Mouse (Mus musculus): ENCODE measurements around the gene Rasl12. TPM values are rescaled to one million over a fixed set of nuclear protein-coding genes. Genes with fewer than 3 reads are reported as not detected.

Rasl12 gene
- polyA plus RNA-seq, 1 experiment from 2014 or later: 6.7 TPM

- H3K4me3 ChIP-seq: no peak overlapping the region
- no peak for DNase-seq (ENCODE audit: low spot score)
- H3K4me1 ChIP-seq: no peaks in the 10 kb centered on the region
- H3K36me3 ChIP-seq: no peaks in the 10 kb centered on the region
- H3K27me3 ChIP-seq (ENCODE audit: low read depth, poor library complexity, severe bottlenecking): peaks cover 1% of the 10 kb centered on the region
- H3K27ac ChIP-seq (replicated peaks): no peak overlapping the region
- WGBS: 83% methylated on average over 15 of the region's 15 CpGs
- no peaks in the 10 kb centered on the region for H3K9me3 ChIP-seq (replicated peaks)
These were observed 6.3 kb downstream of the Rasl12 start for GRCm38 (mm10) chr9:65404331-65405183.

- Histone ChIP-seq H3K4me3 (no peak overlapping the region), H3K27me3 (ENCODE audit: low read depth, poor library complexity, severe bottlenecking) (no peaks in the 10 kb centered on the region), H3K4me1 (no peaks in the 10 kb centered on the region), H3K36me3 (no peaks in the 10 kb centered on the region), H3K27ac (replicated peaks) (no peak overlapping the region), H3K9me3 (replicated peaks) (no peaks in the 10 kb centered on the region)
- no peak for DNase-seq (ENCODE audit: low spot score)
- WGBS: 93% methylated on average over 2 of the region's 2 CpGs
These were observed 6.8 kb downstream of the Rasl12 start for GRCm38 (mm10) chr9:65405184-65405449.

GRCm38 (mm10) chr9:65407327-65407726 lies 9.0 kb downstream of the Rasl12 start:
- Histone ChIP-seq H3K27me3 (ENCODE audit: low read depth, poor library complexity, severe bottlenecking) (no peaks in the 10 kb centered on the region), H3K36me3 (no peaks in the 10 kb centered on the region), H3K4me3 (no peak overlapping the region), H3K9me3 (replicated peaks) (no peaks in the 10 kb centered on the region), H3K4me1 (no peaks in the 10 kb centered on the region), H3K27ac (replicated peaks) (no peak overlapping the region)
- WGBS: 93% methylated on average over 5 of the region's 5 CpGs
- no peak for DNase-seq (ENCODE audit: low spot score)

DNA sequence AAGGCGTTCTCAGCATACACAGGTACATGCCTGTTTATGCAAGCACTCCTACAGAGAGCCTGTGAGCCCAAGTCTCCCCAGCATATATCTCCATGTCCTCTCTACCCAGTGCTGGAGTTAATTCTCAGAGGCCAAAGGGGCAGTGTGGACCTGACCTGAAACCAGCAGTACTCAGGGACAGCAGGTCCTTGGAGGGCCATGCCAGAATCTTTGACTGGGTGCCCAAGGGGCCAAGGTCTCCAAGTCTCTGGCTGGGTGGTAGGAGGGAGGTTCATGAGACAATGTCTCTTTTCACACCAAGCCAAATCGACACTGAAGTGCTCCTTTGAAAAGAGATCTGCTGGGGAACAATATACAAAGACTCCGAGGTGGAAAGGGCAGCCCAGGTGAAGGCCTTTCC lies 9.6 kb downstream of the Rasl12 start:
- Histone ChIP-seq H3K4me1 (no peaks in the 10 kb centered on the region), H3K9me3 (replicated peaks) (no peaks in the 10 kb centered on the region), H3K36me3 (no peaks in the 10 kb centered on the region), H3K27me3 (ENCODE audit: low read depth, poor library complexity, severe bottlenecking) (no peaks in the 10 kb centered on the region), H3K27ac (replicated peaks) (no peak overlapping the region), H3K4me3 (no peak overlapping the region)
- WGBS: 89% methylated on average over 3 of the region's 3 CpGs
- no peak for DNase-seq (ENCODE audit: low spot score)

GRCm38 (mm10) chr9:65408871-65409295 lies 10.6 kb downstream of the Rasl12 start:
- no peaks in the 10 kb centered on the region for H3K27me3 ChIP-seq (ENCODE audit: low read depth, poor library complexity, severe bottlenecking)
- 76% methylated on average over 5 of the region's 5 CpGs for WGBS
- no peak overlapping the region for H3K27ac ChIP-seq (replicated peaks)

DNA sequence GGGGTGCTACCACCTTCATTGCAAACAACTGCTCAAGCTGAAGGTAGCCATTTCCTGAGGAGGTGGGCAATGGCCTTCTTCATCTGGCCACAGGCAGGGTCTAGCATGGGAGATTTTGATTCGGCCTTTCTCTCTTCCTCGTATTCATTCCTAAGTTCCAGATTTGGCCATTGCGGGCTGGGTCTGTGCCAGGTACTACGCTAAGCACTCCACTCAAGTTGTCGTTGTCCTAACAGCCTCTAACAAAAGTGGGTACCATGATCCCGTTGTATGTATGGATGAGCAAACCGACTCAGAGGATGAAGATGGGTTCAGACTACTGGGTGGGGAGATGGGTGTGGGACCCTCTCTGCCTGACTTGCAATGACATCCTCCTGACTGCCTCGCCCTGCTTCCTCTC lies 12.1 kb downstream of the Rasl12 start:
- H3K27ac ChIP-seq (replicated peaks): no peak overlapping the region
- DNase-seq (ENCODE audit: low spot score): no peak
- H3K27me3 ChIP-seq (ENCODE audit: low read depth, poor library complexity, severe bottlenecking): no peaks in the 10 kb centered on the region
- no peaks in the 10 kb centered on the region for H3K9me3 ChIP-seq (replicated peaks)
- no peak overlapping the region for H3K4me3 ChIP-seq
- no peaks in the 10 kb centered on the region for H3K36me3 ChIP-seq
- WGBS: 92% methylated on average over 8 of the region's 8 CpGs
- no peaks in the 10 kb centered on the region for H3K4me1 ChIP-seq

More at GRCm38 (mm10) chr9:65408871-65409295, 10.6 kb downstream of the Rasl12 start:
- no peaks in the 10 kb centered on the region for H3K36me3 ChIP-seq
- no peak for DNase-seq (ENCODE audit: low spot score)
- H3K4me3 ChIP-seq: no peak overlapping the region
- H3K4me1 ChIP-seq: no peaks in the 10 kb centered on the region
- H3K9me3 ChIP-seq (replicated peaks): no peaks in the 10 kb centered on the region

DNA sequence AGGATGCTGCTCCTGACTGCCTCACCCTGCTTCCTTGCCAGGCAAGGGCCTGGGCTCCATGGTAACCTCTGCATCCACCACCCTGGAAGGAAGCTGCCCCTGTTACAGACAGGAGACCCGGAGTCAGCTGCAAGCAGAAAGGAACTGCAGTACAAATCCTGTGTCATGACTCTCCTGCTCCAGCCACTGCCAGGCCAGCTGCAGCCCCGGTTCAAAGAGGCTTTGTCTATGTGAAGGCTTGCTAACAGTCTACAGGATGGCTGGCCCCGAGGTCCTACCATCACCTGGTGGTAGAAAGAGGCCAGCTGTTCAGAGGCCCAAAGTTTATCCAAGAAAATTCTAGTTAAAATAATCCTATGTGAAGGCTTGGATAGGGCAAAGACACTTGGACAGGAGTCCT lies 13.0 kb downstream of the Rasl12 start:
- DNase-seq (ENCODE audit: low spot score): no peak
- Histone ChIP-seq H3K4me3 (no peak overlapping the region), H3K36me3 (no peaks in the 10 kb centered on the region), H3K9me3 (replicated peaks) (no peaks in the 10 kb centered on the region), H3K4me1 (no peaks in the 10 kb centered on the region), H3K27me3 (ENCODE audit: low read depth, poor library complexity, severe bottlenecking) (no peaks in the 10 kb centered on the region), H3K27ac (replicated peaks) (no peak overlapping the region)
- 83% methylated on average over 3 of the region's 3 CpGs for WGBS

- DNase-seq (ENCODE audit: low spot score): no peak
- H3K27ac ChIP-seq (replicated peaks): no peak overlapping the region
- H3K4me3 ChIP-seq: no peak overlapping the region
- H3K4me1 ChIP-seq: no peaks in the 10 kb centered on the region
- 46% methylated on average over 3 of the region's 3 CpGs for WGBS
- H3K36me3 ChIP-seq: no peaks in the 10 kb centered on the region
- no peaks in the 10 kb centered on the region for H3K27me3 ChIP-seq (ENCODE audit: low read depth, poor library complexity, severe bottlenecking)
- H3K9me3 ChIP-seq (replicated peaks): no peaks in the 10 kb centered on the region
These were observed 19.4 kb downstream of the Rasl12 start for GRCm38 (mm10) chr9:65417738-65418137.

DNA sequence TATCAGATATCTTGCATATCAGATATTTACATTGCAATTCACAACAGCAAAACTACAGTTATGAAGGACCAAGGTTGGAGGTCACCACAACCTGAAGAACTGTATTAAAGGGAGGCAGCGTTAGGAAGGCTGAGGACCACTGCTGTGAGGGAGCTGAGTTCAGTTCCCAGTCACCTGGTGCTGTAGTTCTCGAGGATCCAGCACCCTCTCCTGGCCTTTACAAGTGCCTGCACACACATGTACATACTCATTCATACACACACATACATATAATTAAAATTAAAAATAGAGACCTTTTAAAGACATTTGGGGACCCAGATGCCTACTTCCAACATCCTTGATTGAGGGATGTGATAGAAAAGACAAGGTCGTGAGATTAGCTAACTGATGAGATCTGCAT lies 21.3 kb downstream of the Rasl12 start:
- whole genome bisulfite sequencing: 83% methylated on average over 3 of the region's 3 CpGs
- H3K36me3 ChIP-seq: no peaks in the 10 kb centered on the region

GRCm38 (mm10) chr9:65422760-65423501 lies 24.6 kb downstream of the Rasl12 start, which contains the start of gene Slc51b:
Gene Slc51b (minus strand): TSS chr9:65422955.
- Histone ChIP-seq H3K4me3 (no peak within 1 kb of the TSS), H3K27me3 (ENCODE audit: low read depth, poor library complexity, severe bottlenecking) (no peaks in the 10 kb centered on the region), H3K27ac (replicated peaks) (no peak within 1 kb of the TSS), H3K36me3 (no peaks in the 10 kb centered on the region), H3K9me3 (replicated peaks) (no peaks in the 10 kb centered on the region), H3K4me1 (no peaks in the 10 kb centered on the region)
- 85% methylated on average over 11 of the region's 11 CpGs for WGBS
- no peak for DNase-seq (ENCODE audit: low spot score)

More for the DNA sequence above, 21.3 kb downstream of the Rasl12 start:
- no peak overlapping the region for H3K27ac ChIP-seq (replicated peaks)
- H3K4me3 ChIP-seq: no peak overlapping the region
- no peaks in the 10 kb centered on the region for H3K9me3 ChIP-seq (replicated peaks)
- no peaks in the 10 kb centered on the region for H3K27me3 ChIP-seq (ENCODE audit: low read depth, poor library complexity, severe bottlenecking)
- H3K4me1 ChIP-seq: no peaks in the 10 kb centered on the region
- no peak for DNase-seq (ENCODE audit: low spot score)

- Histone ChIP-seq H3K27ac (replicated peaks) (no peak overlapping the region), H3K27me3 (ENCODE audit: low read depth, poor library complexity, severe bottlenecking) (no peaks in the 10 kb centered on the region), H3K36me3 (no peaks in the 10 kb centered on the region), H3K9me3 (replicated peaks) (no peaks in the 10 kb centered on the region), H3K4me1 (no peaks in the 10 kb centered on the region), H3K4me3 (no peak overlapping the region)
- DNase-seq (ENCODE audit: low spot score): no peak
- 51% methylated on average over 3 of the region's 3 CpGs for WGBS
These were observed 26.1 kb downstream of the Rasl12 start for GRCm38 (mm10) chr9:65424393-65424792.

DNA sequence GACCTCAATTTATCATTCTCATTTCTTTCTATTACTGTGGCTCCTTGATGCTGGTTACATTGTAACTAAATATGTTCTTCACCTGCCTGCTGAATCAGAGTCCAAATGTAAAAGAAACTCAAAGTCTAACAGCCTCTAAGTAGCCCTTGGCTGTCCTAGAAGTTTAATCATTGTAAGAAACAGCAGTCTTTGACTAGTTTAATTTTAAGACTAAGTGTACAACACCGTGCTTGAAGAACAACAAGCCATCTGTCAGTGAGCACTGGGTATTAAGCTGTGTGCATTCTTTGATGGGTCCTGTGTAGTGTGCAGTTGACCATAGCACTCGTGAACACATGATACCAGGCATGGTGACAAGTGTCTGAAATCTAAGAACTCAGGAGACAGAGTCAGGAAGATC lies 29.2 kb downstream of the Rasl12 start:
- H3K27me3 ChIP-seq (ENCODE audit: low read depth, poor library complexity, severe bottlenecking): no peaks in the 10 kb centered on the region
- H3K27ac ChIP-seq (replicated peaks): no peak overlapping the region
- H3K4me1 ChIP-seq: no peaks in the 10 kb centered on the region
- 76% methylated on average over 2 of the region's 2 CpGs for WGBS
- H3K4me3 ChIP-seq: no peak overlapping the region
- DNase-seq (ENCODE audit: low spot score): no peak
- H3K9me3 ChIP-seq (replicated peaks): no peaks in the 10 kb centered on the region
- H3K36me3 ChIP-seq: no peaks in the 10 kb centered on the region

DNA sequence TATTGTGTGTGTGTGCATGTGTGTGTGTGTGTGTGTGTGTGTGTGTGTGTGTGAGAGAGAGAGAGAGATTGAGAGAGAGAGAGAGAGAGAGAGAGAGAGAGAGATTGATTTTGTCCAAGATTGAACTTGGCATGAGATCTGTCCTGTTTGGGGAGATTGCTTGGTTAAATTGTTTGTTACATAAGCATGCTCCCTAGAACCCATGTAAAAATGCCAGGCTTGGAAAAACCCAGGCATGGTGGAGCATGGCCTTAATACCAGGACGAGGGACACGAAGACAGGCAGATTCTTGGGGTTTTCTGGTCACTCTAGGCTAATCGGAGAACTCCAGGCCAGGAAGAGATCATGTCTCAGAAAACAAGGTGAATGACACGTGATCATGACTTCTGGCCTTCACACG lies 29.7 kb downstream of the Rasl12 start:
- Histone ChIP-seq H3K27ac (replicated peaks) (no peak overlapping the region), H3K4me3 (no peak overlapping the region), H3K36me3 (no peaks in the 10 kb centered on the region), H3K9me3 (replicated peaks) (no peaks in the 10 kb centered on the region), H3K4me1 (no peaks in the 10 kb centered on the region), H3K27me3 (ENCODE audit: low read depth, poor library complexity, severe bottlenecking) (no peaks in the 10 kb centered on the region)
- no peak for DNase-seq (ENCODE audit: low spot score)
- 86% methylated on average over 5 of the region's 5 CpGs for WGBS
